Mouse (Mus musculus) MEL (cell line): ENCODE measurements around the gene Ptpra. TPM values are rescaled to one million over a fixed set of nuclear protein-coding genes. Genes with fewer than 3 reads are reported as not detected.
"Not testable (repeated sequence)": the region's sequence is repeated elsewhere in the genome, so short reads cannot be mapped to it uniquely, and the experiment has no call there.

Source experiments
- DNase-seq: peaks from one replicate; pipeline ENCODE4 v3.0.0; 2011; ENCODE audit warnings: low read depth, low spot score
- H3K27ac ChIP-seq: 2 replicates; pipeline ENCODE4 v1.5.1; 2012; ENCODE audit warnings: low read depth, mild to moderate bottlenecking, control low read depth, low read length, moderate library complexity; ENCODE audit not compliant: control insufficient read depth
- H3K27me3 ChIP-seq, 2 experiments: fragments of 150-350 bp in 1 of 2; sonication (generic) in 1 of 2; 2 replicates each; pipeline ENCODE4 v1.6.1; 2012; ENCODE audit warnings: low read length in 2 of 2, mild to moderate bottlenecking in 2 of 2, improper control_type of control experiment in 1 of 2, moderate library complexity in 1 of 2; ENCODE audit not compliant: insufficient read depth in 2 of 2, control insufficient read depth in 1 of 2
- H3K36me3 ChIP-seq, 2 experiments: 2 replicates each; pipeline ENCODE4 v1.6.1; 2012 to 2014; ENCODE audit warnings: low read length in 2 of 2, improper control_type of control experiment in 1 of 2, inconsistent platforms in 1 of 2, mild to moderate bottlenecking in 1 of 2; ENCODE audit not compliant: insufficient read depth in 2 of 2, control insufficient read depth in 1 of 2
- H3K4me1 ChIP-seq, 2 experiments: fragments of 150-350 bp in 1 of 2; sonication (generic) in 1 of 2; 2 replicates each; pipeline ENCODE4 v1.6.1; 2012; ENCODE audit warnings: low read length in 2 of 2, improper control_type of control experiment in 1 of 2, mild to moderate bottlenecking in 1 of 2; ENCODE audit not compliant: insufficient read depth in 2 of 2, control insufficient read depth in 1 of 2
- H3K4me3 ChIP-seq, 2 experiments: fragments of 150-350 bp in 1 of 2; sonication (generic) in 1 of 2; 2 replicates each; pipeline ENCODE4 v1.5.1; 2012; ENCODE audit warnings: low read depth in 2 of 2, low read length in 2 of 2, mild to moderate bottlenecking in 2 of 2, moderate library complexity in 2 of 2, control low read depth in 1 of 2, improper control_type of control experiment in 1 of 2; ENCODE audit not compliant: control insufficient read depth in 1 of 2, insufficient read depth in 1 of 2
- H3K79me2 ChIP-seq: 2 replicates; pipeline ENCODE4 v1.6.1; 2012; ENCODE audit warnings: mild to moderate bottlenecking, low read length, moderate library complexity; ENCODE audit not compliant: control insufficient read depth, poor library complexity, insufficient read depth
- H3K9ac ChIP-seq: 2 replicates; pipeline ENCODE4 v1.6.1; 2012; ENCODE audit warnings: low read depth, mild to moderate bottlenecking, control low read depth, low read length, moderate library complexity; ENCODE audit not compliant: control insufficient read depth, poor library complexity, severe bottlenecking
- H3K9me3 ChIP-seq: fragments of 150-350 bp; sonication (generic); replicated peaks from 2 replicates; pipeline ENCODE4 v1.6.1; 2012; ENCODE audit warnings: mild to moderate bottlenecking, low read length, improper control_type of control experiment, moderate library complexity; ENCODE audit not compliant: insufficient read depth
- BHLHE40 ChIP-seq: IDR thresholded peaks from 2 replicates; pipeline ENCODE4 v1.6.1; 2012; ENCODE audit warnings: low read depth, mild to moderate bottlenecking, inconsistent platforms, low read length, improper control_type of control experiment, borderline replicate concordance
- E2F4 ChIP-seq: IDR thresholded peaks from 2 replicates; pipeline ENCODE4 v1.6.1; 2011; ENCODE audit warnings: low read depth, low read length, improper control_type of control experiment, borderline replicate concordance
- GABPA ChIP-seq: IDR thresholded peaks from 2 replicates; pipeline ENCODE4 v1.6.1; 2012; ENCODE audit warnings: low read depth, mild to moderate bottlenecking, inconsistent platforms, low read length, improper control_type of control experiment, moderate library complexity
- GATA1 ChIP-seq: IDR thresholded peaks from 2 replicates; pipeline ENCODE4 v1.6.1; 2011; ENCODE audit warnings: low read depth, low read length, improper control_type of control experiment
- JUND ChIP-seq: IDR thresholded peaks from 2 replicates; pipeline ENCODE4 v1.6.1; 2011; ENCODE audit warnings: low read depth, mild to moderate bottlenecking, improper control_type of control experiment, low read length
- MAX ChIP-seq: IDR thresholded peaks from 2 replicates; pipeline ENCODE4 v1.6.1; 2011; ENCODE audit warnings: low read length, improper control_type of control experiment
- MAZ ChIP-seq: IDR thresholded peaks from 2 replicates; pipeline ENCODE4 v1.6.1; 2012; ENCODE audit warnings: low read depth, mild to moderate bottlenecking, inconsistent platforms, low read length, improper control_type of control experiment
- MEF2A ChIP-seq: IDR thresholded peaks from 2 replicates; pipeline ENCODE4 v1.6.1; 2014; ENCODE audit warnings: low read depth, mild to moderate bottlenecking, inconsistent platforms, low read length, improper control_type of control experiment; ENCODE audit not compliant: poor library complexity, insufficient replicate concordance, severe bottlenecking; ENCODE audit errors: extremely low read depth
- POLR2AphosphoS5 ChIP-seq: IDR thresholded peaks from 2 replicates; pipeline ENCODE4 v1.6.1; 2012; ENCODE audit warnings: low read depth, borderline replicate concordance, mild to moderate bottlenecking, inconsistent platforms, low read length, moderate library complexity, mixed read lengths
- RCOR1 ChIP-seq: IDR thresholded peaks from 2 replicates; pipeline ENCODE4 v1.6.1; 2012; ENCODE audit warnings: low read depth, mild to moderate bottlenecking, inconsistent platforms, low read length, improper control_type of control experiment
- ZNF384 ChIP-seq: IDR thresholded peaks from 2 replicates; pipeline ENCODE4 v1.6.1; 2012; ENCODE audit warnings: low read depth, mild to moderate bottlenecking, inconsistent platforms, low read length, improper control_type of control experiment
- polyA plus RNA-seq, 2 experiments: library from polyadenylated mRNA; stranded (reverse) in 1 of 2; unstranded in 1 of 2; fragments of >175 nt in 1 of 2; fragments of >200 nt in 1 of 2; gene quantifications; 2 replicates each; pipeline versions ENCODE4 v1.2.1 to v1.2.4; 2012; ENCODE audit warnings: low replicate concordance in 2 of 2, low read depth in 1 of 2; ENCODE audit not compliant: insufficient read length in 2 of 2, insufficient read depth in 1 of 2, missing spikeins in 1 of 2
- total RNA-seq: library from RNA; depleted of rRNA; stranded (reverse); fragments of 300-350 nt; gene quantifications from 2 replicates; pipeline ENCODE4 v1.2.3, GENCODE M21; 2012

Ptpra gene
- total and polyA plus RNA-seq, 3 experiments: 28.1 to 68.3 TPM; not detected in 1

DNA sequence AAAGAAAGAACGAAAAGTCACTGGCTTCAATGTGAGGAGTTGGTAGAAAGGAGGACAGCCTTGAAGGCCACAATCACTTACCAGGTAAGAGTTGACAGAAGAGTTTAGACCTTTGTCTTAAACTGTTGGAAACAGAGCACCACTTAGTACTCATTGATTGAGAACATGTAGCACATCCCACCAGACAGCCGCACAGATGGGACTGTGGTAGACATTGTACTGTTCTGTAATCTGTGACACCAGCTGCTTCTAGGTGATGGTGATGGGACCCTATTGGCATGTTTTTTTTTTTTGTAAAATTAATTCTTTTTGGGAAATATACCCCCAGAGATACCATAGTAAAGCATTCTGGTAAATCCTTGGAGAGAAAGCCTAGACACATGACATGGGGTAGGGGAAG is 71.8 kb downstream of the Ptpra start:
- DNase-seq: no peak
- no peak overlapping the region for H3K27ac ChIP-seq
- no peak for TF ChIP-seq MAZ
- no peak for TF ChIP-seq GABPA
- TF ChIP-seq GATA1: no peak
- TF ChIP-seq MEF2A: no peak
- TF ChIP-seq MAX: no peak
- TF ChIP-seq E2F4: no peak
- TF ChIP-seq ZNF384: no peak
- TF ChIP-seq BHLHE40: no peak
- TF ChIP-seq, all 39 proteins: peak for 0
- Histone ChIP-seq H3K4me1 (no peaks in the 10 kb centered on the region), H3K9me3 (no peaks in the 10 kb centered on the region), H3K9ac (no peak overlapping the region), H3K4me3 (no peak overlapping the region), H3K36me3 (peaks cover 0 to 1% of the 10 kb centered on the region in 2 experiments; a peak in 2 of 4 replicates), H3K27me3 (no peaks in the 10 kb centered on the region), H3K79me2 (no peaks in the 10 kb centered on the region)

DNA sequence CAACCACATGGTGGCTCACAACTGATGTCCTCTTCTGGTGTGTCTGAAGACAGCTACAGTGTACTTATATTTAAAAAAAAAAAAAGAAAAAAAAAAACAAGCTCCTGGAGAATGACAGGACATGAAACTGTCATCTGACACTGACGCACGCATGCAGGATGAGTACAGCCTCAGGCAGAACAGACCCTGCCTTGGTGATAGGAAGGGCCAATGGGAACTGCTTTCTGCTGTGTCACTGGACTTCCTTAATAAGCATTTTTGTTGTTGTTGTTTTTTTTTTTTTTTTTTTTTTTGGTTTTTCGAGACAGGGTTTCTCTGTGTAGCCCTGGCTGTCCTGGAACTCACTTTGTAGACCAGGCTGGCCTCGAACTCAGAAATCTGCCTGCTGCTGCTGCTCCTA is 75.4 kb downstream of the Ptpra start:
- not testable (repeated sequence) for H3K4me1 ChIP-seq, H3K27me3 ChIP-seq, H3K4me3 ChIP-seq, H3K9ac ChIP-seq, H3K9me3 ChIP-seq, H3K79me2 ChIP-seq, H3K27ac ChIP-seq, H3K36me3 ChIP-seq
- DNase-seq: peak; percentile 20
- 0 out of 2 replicates have a peak, but pooled peaks have one; percentile 31 for TF ChIP-seq ZNF384

DNA sequence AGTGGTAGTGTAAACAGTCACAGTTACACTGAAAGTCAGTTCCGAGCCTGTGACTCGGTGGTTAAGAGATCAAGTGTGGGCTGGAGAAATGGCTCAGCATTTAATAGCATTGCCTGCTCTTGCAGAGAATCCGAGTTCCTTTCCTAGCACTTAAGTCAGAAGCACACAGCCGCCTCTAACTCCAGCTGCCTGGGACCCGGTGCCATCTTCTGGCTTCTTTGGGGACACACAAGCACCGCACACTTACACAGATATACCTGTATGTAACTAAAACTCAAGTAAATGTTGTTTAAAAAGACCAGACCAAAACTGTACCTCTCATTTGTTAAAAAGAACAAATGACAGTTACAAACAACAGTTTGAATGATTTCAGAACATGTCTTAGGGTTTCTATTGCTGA is 78.4 kb downstream of the Ptpra start:
- H3K36me3 ChIP-seq: peaks cover 0 to 2% of the 10 kb centered on the region in 2 experiments; a peak in 2 of 4 replicates
- no peak overlapping the region for H3K4me3 ChIP-seq
- TF ChIP-seq POLR2AphosphoS5 (no peak), JUND (no peak), RCOR1 (no peak)
- H3K9ac ChIP-seq: no peak overlapping the region
- H3K79me2 ChIP-seq: no peaks in the 10 kb centered on the region
- no peaks in the 10 kb centered on the region for H3K9me3 ChIP-seq
- H3K27me3 ChIP-seq: no peaks in the 10 kb centered on the region
- no peaks in the 10 kb centered on the region for H3K4me1 ChIP-seq
- H3K27ac ChIP-seq: no peak overlapping the region
- no peak for DNase-seq
